Mouse (Mus musculus): ENCODE results near the gene Mrpl52. TPM values are rescaled to one million over a fixed set of nuclear protein-coding genes. Genes with fewer than 3 reads are reported as not detected.

Gene Mrpl52
- polyA plus RNA-seq, 1 experiment from 2014 or later, result 191 TPM

GRCm38 (mm10) chr14:54471467-54471866, 44.8 kb downstream of the Mrpl52 start:
- Histone ChIP-seq H3K9ac (ENCODE audit: low read length) (no peak overlapping the region), H3K27me3 (ENCODE audit: control insufficient read depth, insufficient read depth, low read length) (no peaks in the 10 kb centered on the region), H3K4me1 (ENCODE audit: control insufficient read depth, insufficient read depth, low read length) (peaks cover 1% of the 10 kb centered on the region; the same call in 1 of the 2 replicates), H3K36me3 (ENCODE audit: control insufficient read depth, insufficient read depth) (peaks cover 31% of the 10 kb centered on the region), H3K9me3 (replicated peaks; ENCODE audit: control insufficient read depth, low read length) (no peaks in the 10 kb centered on the region), H3K27ac (ENCODE audit: low read length) (no peak overlapping the region), H3K4me3 (ENCODE audit: low read length) (no peak overlapping the region), H3K4me2 (ENCODE audit: low read depth, low read length) (no peak overlapping the region)
- 84% methylated on average over 2 of the region's 2 CpGs for WGBS
- ATAC-seq (replicated peaks; ENCODE audit: extremely low read depth, insufficient read depth, low FRiP score), result no peak

GRCm38 (mm10) chr14:54472671-54473070, 46.0 kb downstream of the Mrpl52 start:
- 47% methylated on average over 5 of the region's 5 CpGs for WGBS
- peaks cover 28% of the 10 kb centered on the region for H3K36me3 ChIP-seq (ENCODE audit: control insufficient read depth, insufficient read depth)
- H3K9me3 ChIP-seq (replicated peaks; ENCODE audit: control insufficient read depth, low read length), result no peaks in the 10 kb centered on the region
- H3K27me3 ChIP-seq (ENCODE audit: control insufficient read depth, insufficient read depth, low read length), result 0 out of 2 replicates have a peak, but pooled peaks cover 4% of the 10 kb centered on the region
- H3K4me2 ChIP-seq (ENCODE audit: low read depth, low read length), result no peak overlapping the region
- H3K4me3 ChIP-seq (ENCODE audit: low read length), result no peak overlapping the region
- no peak for ATAC-seq (replicated peaks; ENCODE audit: extremely low read depth, insufficient read depth, low FRiP score)
- H3K27ac ChIP-seq (ENCODE audit: low read length), result no peak overlapping the region
- H3K4me1 ChIP-seq (ENCODE audit: control insufficient read depth, insufficient read depth, low read length), result peaks cover 6% of the 10 kb centered on the region; the same call in 1 of the 2 replicates
- no peak overlapping the region for H3K9ac ChIP-seq (ENCODE audit: low read length)

GRCm38 (mm10) chr14:54474744-54475143, 48.0 kb downstream of the Mrpl52 start:
- Histone ChIP-seq H3K9me3 (replicated peaks; ENCODE audit: control insufficient read depth, low read length) (no peaks in the 10 kb centered on the region), H3K4me2 (ENCODE audit: low read depth, low read length) (no peak overlapping the region), H3K4me3 (ENCODE audit: low read length) (no peak overlapping the region), H3K27me3 (ENCODE audit: control insufficient read depth, insufficient read depth, low read length) (0 out of 2 replicates have a peak, but pooled peaks cover 9% of the 10 kb centered on the region), H3K36me3 (ENCODE audit: control insufficient read depth, insufficient read depth) (peaks cover 9% of the 10 kb centered on the region), H3K9ac (ENCODE audit: low read length) (no peak overlapping the region), H3K27ac (ENCODE audit: low read length) (no peak overlapping the region), H3K4me1 (ENCODE audit: control insufficient read depth, insufficient read depth, low read length) (peaks cover 9% of the 10 kb centered on the region; the same call in 1 of the 2 replicates)
- 66% methylated on average over 5 of the region's 5 CpGs for WGBS
- ATAC-seq (replicated peaks; ENCODE audit: extremely low read depth, insufficient read depth, low FRiP score), result no peak

GRCm38 (mm10) chr14:54475941-54476844, 49.5 kb downstream of the Mrpl52 start, which contains the start of gene Rem2:
Gene Rem2, plus strand, starts transcription at chr14:54476100.
- peaks cover 9% of the 10 kb centered on the region; the same call in 1 of the 2 replicates for H3K4me1 ChIP-seq (ENCODE audit: control insufficient read depth, insufficient read depth, low read length)
- H3K27me3 ChIP-seq (ENCODE audit: control insufficient read depth, insufficient read depth, low read length), result 0 out of 2 replicates have a peak, but pooled peaks cover 9% of the 10 kb centered on the region
- no peaks in the 10 kb centered on the region for H3K36me3 ChIP-seq (ENCODE audit: control insufficient read depth, insufficient read depth)
- H3K9me3 ChIP-seq (replicated peaks; ENCODE audit: control insufficient read depth, low read length), result no peaks in the 10 kb centered on the region
- 2% methylated on average over 23 of the region's 23 CpGs for WGBS
- ATAC-seq (replicated peaks; ENCODE audit: extremely low read depth, insufficient read depth, low FRiP score), result no peak; the same call in 1 of the 2 replicates
- peak within 1 kb of the TSS; percentile 49 for H3K4me3 ChIP-seq (ENCODE audit: low read length)
- H3K9ac ChIP-seq (ENCODE audit: low read length), result peak within 1 kb of the TSS; percentile 62
- H3K27ac ChIP-seq (ENCODE audit: low read length), result no peak within 1 kb of the TSS
- H3K4me2 ChIP-seq (ENCODE audit: low read depth, low read length), result peak within 1 kb of the TSS; percentile 85

GRCm38 (mm10) chr14:54477172-54477909, 50.6 kb downstream of the Mrpl52 start:
- ATAC-seq (replicated peaks; ENCODE audit: extremely low read depth, insufficient read depth, low FRiP score), result no peak
- no peak overlapping the region for H3K4me2 ChIP-seq (ENCODE audit: low read depth, low read length)
- H3K4me3 ChIP-seq (ENCODE audit: low read length), result no peak overlapping the region
- peaks cover 9% of the 10 kb centered on the region; the same call in 1 of the 2 replicates for H3K4me1 ChIP-seq (ENCODE audit: control insufficient read depth, insufficient read depth, low read length)
- WGBS, result 83% methylated on average over 15 of the region's 15 CpGs
- no peaks in the 10 kb centered on the region for H3K36me3 ChIP-seq (ENCODE audit: control insufficient read depth, insufficient read depth)
- H3K27ac ChIP-seq (ENCODE audit: low read length), result no peak overlapping the region
- 0 out of 2 replicates have a peak, but pooled peaks cover 9% of the 10 kb centered on the region for H3K27me3 ChIP-seq (ENCODE audit: control insufficient read depth, insufficient read depth, low read length)
- H3K9me3 ChIP-seq (replicated peaks; ENCODE audit: control insufficient read depth, low read length), result no peaks in the 10 kb centered on the region
- H3K9ac ChIP-seq (ENCODE audit: low read length), result no peak overlapping the region

Other genes starting within 250 kb of the Mrpl52 start
- 349 and 394 TPM in 2 replicates for gene Dad1, start 172.8 kb upstream of the Mrpl52 start, polyA plus RNA-seq (2015; fragmentation: Nextera tagmentation; extraction: Ambion mirVana)
- gene Abhd4, start 172.7 kb upstream of the Mrpl52 start, polyA plus RNA-seq (2015; fragmentation: Nextera tagmentation; extraction: Ambion mirVana), result 115 and 119 TPM in 2 replicates
- not detected in 2 replicates for gene Olfr49, start 142.0 kb upstream of the Mrpl52 start, polyA plus RNA-seq (2015; fragmentation: Nextera tagmentation; extraction: Ambion mirVana)
- gene Oxa1l, start 66.1 kb upstream of the Mrpl52 start, polyA plus RNA-seq (2015; fragmentation: Nextera tagmentation; extraction: Ambion mirVana), result 63.1 and 66.5 TPM in 2 replicates
- gene Slc7a7, start 9.1 kb upstream of the Mrpl52 start, polyA plus RNA-seq (2015; fragmentation: Nextera tagmentation; extraction: Ambion mirVana), result 8.6 and 12.3 TPM in 2 replicates
- 89.5 and 99.5 TPM in 2 replicates for gene Mmp14, start 4.7 kb downstream of the Mrpl52 start, polyA plus RNA-seq (2015; fragmentation: Nextera tagmentation; extraction: Ambion mirVana)
- gene Lrp10, start 37.2 kb downstream of the Mrpl52 start, polyA plus RNA-seq (2015; fragmentation: Nextera tagmentation; extraction: Ambion mirVana), result 45.8 and 52.0 TPM in 2 replicates
- gene Rem2, start 49.2 kb downstream of the Mrpl52 start, polyA plus RNA-seq (2015; fragmentation: Nextera tagmentation; extraction: Ambion mirVana), result 0.59 and 2.2 TPM in 2 replicates
- 55.3 and 57.8 TPM in 2 replicates for gene Prmt5, start 90.6 kb downstream of the Mrpl52 start, polyA plus RNA-seq (2015; fragmentation: Nextera tagmentation; extraction: Ambion mirVana)
- gene Haus4, start 127.7 kb downstream of the Mrpl52 start, polyA plus RNA-seq (2015; fragmentation: Nextera tagmentation; extraction: Ambion mirVana), result 39.7 and 47.0 TPM in 2 replicates
- 24.9 and 25.5 TPM in 2 replicates for gene Ajuba, start 150.6 kb downstream of the Mrpl52 start, polyA plus RNA-seq (2015; fragmentation: Nextera tagmentation; extraction: Ambion mirVana)
- 6.7 and 7.8 TPM in 2 replicates for gene 4931414P19Rik, start 179.1 kb downstream of the Mrpl52 start, polyA plus RNA-seq (2015; fragmentation: Nextera tagmentation; extraction: Ambion mirVana)
- 358 and 367 TPM in 2 replicates for gene Psmb5, start 191.1 kb downstream of the Mrpl52 start, polyA plus RNA-seq (2015; fragmentation: Nextera tagmentation; extraction: Ambion mirVana)
- gene Psmb11, start 194.5 kb downstream of the Mrpl52 start, polyA plus RNA-seq (2015; fragmentation: Nextera tagmentation; extraction: Ambion mirVana), result 9.5 and 22.3 TPM in 2 replicates
- not detected in 2 replicates for gene Gm17606, start 214.0 kb downstream of the Mrpl52 start, polyA plus RNA-seq (2015; fragmentation: Nextera tagmentation; extraction: Ambion mirVana)
- gene Cdh24, start 214.5 kb downstream of the Mrpl52 start, polyA plus RNA-seq (2015; fragmentation: Nextera tagmentation; extraction: Ambion mirVana), result 1.4 and 1.9 TPM in 2 replicates

Measured in heart, embryonic 16.5 days (tissue).